Mouse (Mus musculus) kidney, postnatal 14 days (tissue): ENCODE measurements around the gene Armh3.

Source experiments
- DNase-seq: peaks from one replicate; pipeline ENCODE4 v3.0.0; 2022; ENCODE audit warnings: mixed read lengths

Gene Armh3

GRCm38 (mm10) chr19:45783181-45783932 lies 214.9 kb downstream of the Armh3 start, which contains the start of gene Mgea5:
Gene Mgea5 (minus strand): TSS chr19:45783837.
- peak; percentile 98 for DNase-seq

GRCm38 (mm10) chr19:45782315-45783001 lies 215.8 kb downstream of the Armh3 start:
- DNase-seq, result peak; percentile 85

GRCm38 (mm10) chr19:45781676-45782075 lies 216.6 kb downstream of the Armh3 start:
- no peak for DNase-seq

GRCm38 (mm10) chr19:45780350-45780915 lies 217.9 kb downstream of the Armh3 start:
- no peak for DNase-seq

- no peak for DNase-seq
These were observed 222.8 kb downstream of the Armh3 start for GRCm38 (mm10) chr19:45775486-45775885.

GRCm38 (mm10) chr19:45771501-45771900 lies 226.8 kb downstream of the Armh3 start:
- no peak for DNase-seq
